Mouse (Mus musculus) cerebellum, adult 2 months (tissue): Measurements from ENCODE around the gene Pygl.

Experiments used
- CTCF ChIP-seq: fragments of 200-500 bp; IDR thresholded peaks from 2 replicates; pipeline ENCODE4 v1.5.1; 2011; ENCODE audit warnings: low read depth, mild to moderate bottlenecking, control low read depth, low read length, moderate library complexity, borderline replicate concordance; ENCODE audit not compliant: insufficient read depth
- POLR2A ChIP-seq: fragments of 200-500 bp; IDR thresholded peaks from 2 replicates; pipeline ENCODE4 v1.6.1; 2011; ENCODE audit warnings: low read length, control low read depth, borderline replicate concordance; ENCODE audit not compliant: insufficient read depth

- TF ChIP-seq CTCF (no peak), POLR2A (no peak)
These were observed 8.0 kb downstream of the Pygl start for GRCm38 (mm10) chr12:70223331-70223730.
